Mouse (Mus musculus): Measurements from ENCODE around the gene Ube2n. TPM values are rescaled to one million over a fixed set of nuclear protein-coding genes. Genes with fewer than 3 reads are reported as not detected.
"Not testable (repeated sequence)": the region's sequence is repeated elsewhere in the genome, so short reads cannot be mapped to it uniquely, and the experiment has no call there.

Ube2n gene
- polyA plus RNA-seq, 1 experiment = 45.8 TPM

DNA sequence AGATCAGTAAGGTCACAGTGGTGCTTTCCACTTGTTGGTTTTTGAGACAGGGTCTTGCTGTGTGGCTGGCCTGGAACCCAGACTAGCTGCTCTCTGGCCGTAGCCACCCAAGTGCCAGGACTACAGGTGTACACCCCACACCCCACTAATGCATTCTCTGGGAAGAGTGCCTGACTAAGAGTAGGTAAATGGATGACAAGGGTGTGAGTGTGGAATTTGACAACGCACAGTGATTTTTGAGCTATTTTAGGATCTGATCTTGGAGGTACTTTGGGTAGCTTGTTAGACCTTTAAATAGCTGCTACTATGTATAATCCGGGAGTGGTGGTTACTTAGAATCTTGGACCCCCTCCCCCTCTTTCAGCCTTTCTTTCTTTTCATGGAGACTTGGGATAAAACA lies 24.3 kb downstream of the Ube2n start:
- H3K9me3 ChIP-seq = no peaks in the 10 kb centered on the region
- H3K36me3 ChIP-seq (replicated peaks; ENCODE audit: low read length) = peaks cover 23% of the 10 kb centered on the region
- no peaks in the 10 kb centered on the region for H3K27me3 ChIP-seq (replicated peaks)
- no peak overlapping the region for H3K4me3 ChIP-seq (replicated peaks)
- TF ChIP-seq GATA1 (IDR thresholded peaks at IDR 0.05; ENCODE audit: borderline replicate concordance, low read length) (no peak), FLI1 (IDR thresholded peaks at IDR 0.05; ENCODE audit: low read length) (no peak)
- peaks cover 19% of the 10 kb centered on the region for H3K4me1 ChIP-seq

- Histone ChIP-seq H3K36me3 (replicated peaks; ENCODE audit: low read length) (peaks cover 28% of the 10 kb centered on the region), H3K9me3 (no peaks in the 10 kb centered on the region), H3K27me3 (replicated peaks) (no peaks in the 10 kb centered on the region), H3K4me3 (replicated peaks) (no peak overlapping the region), H3K4me1 (peaks cover 19% of the 10 kb centered on the region)
- TF ChIP-seq FLI1 (IDR thresholded peaks at IDR 0.05; ENCODE audit: low read length) (no peak), GATA1 (IDR thresholded peaks at IDR 0.05; ENCODE audit: borderline replicate concordance, low read length) (no peak)
These were observed 24.9 kb downstream of the Ube2n start for GRCm38 (mm10) chr10:95539841-95540240.

GRCm38 (mm10) chr10:95542916-95543315 lies 28.0 kb downstream of the Ube2n start:
- no peak overlapping the region for H3K4me3 ChIP-seq (replicated peaks)
- TF ChIP-seq GATA1 (IDR thresholded peaks at IDR 0.05; ENCODE audit: borderline replicate concordance, low read length) (no peak), FLI1 (IDR thresholded peaks at IDR 0.05; ENCODE audit: low read length) (no peak)
- peaks cover 56% of the 10 kb centered on the region for H3K36me3 ChIP-seq (replicated peaks; ENCODE audit: low read length)
- H3K9me3 ChIP-seq = no peaks in the 10 kb centered on the region
- peaks cover 15% of the 10 kb centered on the region for H3K4me1 ChIP-seq
- no peaks in the 10 kb centered on the region for H3K27me3 ChIP-seq (replicated peaks)

DNA sequence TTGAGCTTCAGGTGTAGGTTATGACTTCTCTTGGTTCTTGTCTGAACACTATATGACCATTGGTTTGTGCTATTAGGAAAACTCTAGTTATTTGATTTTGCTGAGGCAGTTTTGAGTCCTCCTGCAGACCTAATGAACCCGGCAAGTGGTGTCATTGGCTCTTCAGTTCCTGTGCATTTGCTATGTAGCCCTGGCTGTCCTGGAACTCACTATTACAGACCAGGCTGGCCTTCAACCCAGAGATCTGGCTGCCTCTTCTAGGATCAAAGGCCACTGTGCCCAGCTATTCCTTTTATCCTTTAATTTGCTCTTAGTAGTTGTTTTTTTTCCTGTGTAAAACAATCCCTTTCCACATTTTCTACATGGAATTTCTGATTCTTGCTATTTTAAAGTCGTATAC lies 28.4 kb downstream of the Ube2n start:
- TF ChIP-seq GATA1 (IDR thresholded peaks at IDR 0.05; ENCODE audit: borderline replicate concordance, low read length) (no peak), FLI1 (IDR thresholded peaks at IDR 0.05; ENCODE audit: low read length) (no peak)
- Histone ChIP-seq H3K27me3 (replicated peaks) (no peaks in the 10 kb centered on the region), H3K9me3 (no peaks in the 10 kb centered on the region), H3K4me1 (peaks cover 11% of the 10 kb centered on the region), H3K36me3 (replicated peaks; ENCODE audit: low read length) (peaks cover 61% of the 10 kb centered on the region), H3K4me3 (replicated peaks) (no peak overlapping the region)

- TF ChIP-seq FLI1 (IDR thresholded peaks at IDR 0.05; ENCODE audit: low read length) (no peak), GATA1 (IDR thresholded peaks at IDR 0.05; ENCODE audit: borderline replicate concordance, low read length) (no peak)
- Histone ChIP-seq H3K27me3 (replicated peaks) (no peaks in the 10 kb centered on the region), H3K36me3 (replicated peaks; ENCODE audit: low read length) (peaks cover 67% of the 10 kb centered on the region), H3K9me3 (no peaks in the 10 kb centered on the region), H3K4me1 (peaks cover 4% of the 10 kb centered on the region), H3K4me3 (replicated peaks) (no peak overlapping the region)
These were observed 29.1 kb downstream of the Ube2n start for GRCm38 (mm10) chr10:95544004-95544403.

DNA sequence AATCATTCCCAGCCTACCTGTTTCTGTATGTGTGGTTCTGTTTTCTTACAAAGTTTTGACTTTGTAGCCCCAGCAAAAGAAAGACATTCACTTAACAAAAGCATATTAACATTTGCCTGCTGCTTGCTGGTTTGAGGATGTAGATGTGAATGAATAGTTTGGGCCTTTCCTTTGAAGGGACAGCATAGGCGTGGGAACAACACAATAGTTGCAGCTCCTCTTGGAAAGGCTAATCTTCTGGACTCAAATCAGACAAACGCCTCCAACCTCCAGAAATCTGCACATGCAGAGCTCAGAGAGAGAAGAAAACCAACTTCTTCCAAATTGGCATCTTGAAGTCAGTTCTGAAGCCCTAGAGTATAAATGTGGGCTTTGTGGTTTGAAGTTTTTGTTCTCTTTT lies 29.7 kb downstream of the Ube2n start:
- no peaks in the 10 kb centered on the region for H3K27me3 ChIP-seq (replicated peaks)
- peaks cover 74% of the 10 kb centered on the region for H3K36me3 ChIP-seq (replicated peaks; ENCODE audit: low read length)
- no peaks in the 10 kb centered on the region; the same call in 1 of the 2 replicates for H3K4me1 ChIP-seq
- H3K4me3 ChIP-seq (replicated peaks) = no peak overlapping the region
- TF ChIP-seq GATA1 (IDR thresholded peaks at IDR 0.05; ENCODE audit: borderline replicate concordance, low read length) (no peak), FLI1 (IDR thresholded peaks at IDR 0.05; ENCODE audit: low read length) (no peak)
- no peaks in the 10 kb centered on the region for H3K9me3 ChIP-seq

- Histone ChIP-seq H3K9me3 (no peaks in the 10 kb centered on the region), H3K27me3 (replicated peaks) (no peaks in the 10 kb centered on the region), H3K4me3 (replicated peaks) (no peak overlapping the region), H3K36me3 (replicated peaks; ENCODE audit: low read length) (peaks cover 78% of the 10 kb centered on the region), H3K4me1 (no peaks in the 10 kb centered on the region)
- TF ChIP-seq FLI1 (IDR thresholded peaks at IDR 0.05; ENCODE audit: low read length) (no peak), GATA1 (IDR thresholded peaks at IDR 0.05; ENCODE audit: borderline replicate concordance, low read length) (no peak)
These were observed 30.1 kb downstream of the Ube2n start for GRCm38 (mm10) chr10:95545051-95545450.

GRCm38 (mm10) chr10:95546178-95546577 lies 31.2 kb downstream of the Ube2n start:
- peaks cover 88% of the 10 kb centered on the region for H3K36me3 ChIP-seq (replicated peaks; ENCODE audit: low read length)
- peaks cover 3% of the 10 kb centered on the region; the same call in 1 of the 2 replicates for H3K4me1 ChIP-seq
- no peaks in the 10 kb centered on the region for H3K27me3 ChIP-seq (replicated peaks)
- no peak overlapping the region for H3K4me3 ChIP-seq (replicated peaks)
- TF ChIP-seq FLI1 (IDR thresholded peaks at IDR 0.05; ENCODE audit: low read length) (no peak), GATA1 (IDR thresholded peaks at IDR 0.05; ENCODE audit: borderline replicate concordance, low read length) (no peak)
- no peaks in the 10 kb centered on the region for H3K9me3 ChIP-seq

DNA sequence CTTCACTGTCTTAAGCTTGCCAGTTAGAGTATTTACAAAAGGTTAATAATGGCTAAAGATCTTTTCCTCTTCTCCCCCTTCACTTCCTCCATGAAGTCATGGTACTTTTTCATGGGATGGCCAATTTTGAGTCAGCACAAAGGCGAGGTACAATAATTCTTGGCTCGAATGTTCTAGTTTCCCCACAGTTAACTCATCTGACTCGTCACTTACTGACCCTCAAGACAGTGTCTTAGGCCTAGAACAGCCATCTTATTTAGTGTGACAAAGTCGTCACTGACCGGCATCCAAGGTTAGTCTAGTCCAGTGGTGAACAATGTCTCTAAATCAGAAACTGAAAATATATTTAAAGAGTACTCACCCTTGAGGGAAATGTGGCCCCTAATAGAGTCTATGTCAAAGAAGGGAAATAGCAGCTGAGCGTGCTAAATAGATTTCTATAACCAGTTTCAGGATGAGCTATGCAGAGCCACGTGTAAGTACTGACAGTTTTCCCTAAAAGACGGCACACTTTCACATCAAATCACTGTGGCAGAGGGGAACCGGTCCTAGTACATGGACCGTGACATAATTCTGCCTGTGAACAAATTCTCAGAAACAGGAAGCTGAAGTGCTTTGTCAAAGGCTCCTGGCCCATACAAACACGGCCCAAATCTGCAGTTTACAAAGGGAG lies 33.3 kb downstream of the Ube2n start:
- TF ChIP-seq FLI1 (IDR thresholded peaks at IDR 0.05; ENCODE audit: low read length) (no peak), GATA1 (IDR thresholded peaks at IDR 0.05; ENCODE audit: borderline replicate concordance, low read length) (no peak)
- H3K36me3 ChIP-seq (replicated peaks; ENCODE audit: low read length) = peaks cover 76% of the 10 kb centered on the region
- no peak overlapping the region for H3K4me3 ChIP-seq (replicated peaks)
- no peaks in the 10 kb centered on the region for H3K9me3 ChIP-seq
- H3K27me3 ChIP-seq (replicated peaks) = no peaks in the 10 kb centered on the region
- H3K4me1 ChIP-seq = peaks cover 17% of the 10 kb centered on the region

DNA sequence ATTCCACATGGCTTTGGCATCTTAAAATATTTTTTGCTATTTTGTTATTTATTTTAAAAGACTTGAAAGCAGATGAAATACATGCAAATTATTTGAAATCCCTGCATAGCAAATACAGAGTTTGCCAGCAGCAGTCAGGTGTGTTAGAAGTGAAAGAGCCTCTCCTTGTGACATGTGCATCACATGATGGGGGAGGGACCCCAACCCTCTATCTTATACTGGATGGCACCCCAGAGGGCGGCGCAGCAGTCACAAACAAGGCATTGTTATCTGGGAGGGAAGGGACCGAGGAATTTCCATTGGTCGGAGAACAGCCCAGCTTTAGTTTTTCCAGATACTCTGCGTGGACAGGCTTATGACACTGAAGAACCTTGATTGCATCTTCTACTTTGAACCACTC lies 34.1 kb downstream of the Ube2n start:
- peaks cover 69% of the 10 kb centered on the region for H3K36me3 ChIP-seq (replicated peaks; ENCODE audit: low read length)
- peaks cover 24% of the 10 kb centered on the region for H3K4me1 ChIP-seq
- H3K4me3 ChIP-seq (replicated peaks); H3K27me3 ChIP-seq (replicated peaks); H3K9me3 ChIP-seq: not testable (repeated sequence)

- no peak for TF ChIP-seq GATA1 (IDR thresholded peaks at IDR 0.05; ENCODE audit: borderline replicate concordance, low read length)
- no peak for TF ChIP-seq FLI1 (IDR thresholded peaks at IDR 0.05; ENCODE audit: low read length)
- H3K4me1 ChIP-seq = peaks cover 36% of the 10 kb centered on the region
- H3K9me3 ChIP-seq = no peaks in the 10 kb centered on the region
- peaks cover 63% of the 10 kb centered on the region for H3K36me3 ChIP-seq (replicated peaks; ENCODE audit: low read length)
- H3K4me3 ChIP-seq (replicated peaks) = no peak overlapping the region
- H3K27me3 ChIP-seq (replicated peaks) = no peaks in the 10 kb centered on the region
These were observed 35.6 kb downstream of the Ube2n start for GRCm38 (mm10) chr10:95550506-95550905.
